Mouse (Mus musculus): ENCODE measurements around the gene Rnf217. TPM values are rescaled to one million over a fixed set of nuclear protein-coding genes. Genes with fewer than 3 reads are reported as not detected.

The Rnf217 gene
- total RNA-seq, 2 experiments from 2014 or later, result 20.0 to 20.5 TPM

DNA sequence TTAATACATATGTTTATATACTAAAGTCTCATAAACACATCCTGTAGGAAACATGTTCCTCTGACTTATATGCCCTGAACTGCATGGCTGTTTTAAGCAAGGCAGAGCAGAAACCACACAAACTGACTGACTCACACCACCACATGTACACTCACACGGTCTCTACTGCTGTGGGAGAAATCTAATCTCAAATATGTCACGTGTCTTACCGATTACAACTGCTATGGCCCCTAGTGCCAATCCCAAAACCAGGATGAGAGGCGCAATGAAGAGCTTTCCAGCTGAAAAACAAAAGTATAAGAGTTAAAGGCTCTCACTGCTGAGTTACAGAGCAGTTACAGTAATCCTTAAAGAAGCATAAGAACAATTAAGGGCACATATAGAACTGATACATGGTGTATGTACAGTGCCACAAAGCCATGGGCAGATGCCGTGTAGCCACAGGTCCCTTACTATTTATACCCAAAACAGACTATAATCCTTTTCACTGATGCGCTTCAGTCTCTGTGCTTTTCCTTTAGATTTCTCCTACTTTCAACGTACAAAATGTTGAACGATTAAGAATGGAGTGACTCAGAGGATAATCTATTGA, 105.3 kb downstream of the Rnf217 start:
- no peak for DNase-seq (ENCODE audit: low spot score in 2 of 2)

DNA sequence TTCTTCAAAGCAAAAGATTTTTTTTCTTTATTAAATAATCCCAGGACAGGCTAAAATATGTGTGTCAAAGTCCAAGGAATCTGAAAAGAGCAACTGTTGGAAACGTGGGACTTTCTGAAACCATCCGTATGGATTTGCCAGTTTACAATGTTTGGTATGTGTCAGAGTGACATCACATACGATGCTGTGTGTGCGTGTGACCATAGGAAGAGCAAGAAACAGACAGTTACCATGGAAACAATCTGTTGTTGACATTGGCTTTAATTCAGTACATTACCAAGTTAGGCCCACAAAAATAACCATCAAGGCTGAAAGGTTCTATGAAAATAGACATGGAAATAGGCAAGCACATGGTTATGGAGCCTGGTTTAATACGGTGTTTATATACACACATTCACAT, 107.3 kb downstream of the Rnf217 start:
- no peak for DNase-seq (ENCODE audit: low spot score in 2 of 2)

DNA sequence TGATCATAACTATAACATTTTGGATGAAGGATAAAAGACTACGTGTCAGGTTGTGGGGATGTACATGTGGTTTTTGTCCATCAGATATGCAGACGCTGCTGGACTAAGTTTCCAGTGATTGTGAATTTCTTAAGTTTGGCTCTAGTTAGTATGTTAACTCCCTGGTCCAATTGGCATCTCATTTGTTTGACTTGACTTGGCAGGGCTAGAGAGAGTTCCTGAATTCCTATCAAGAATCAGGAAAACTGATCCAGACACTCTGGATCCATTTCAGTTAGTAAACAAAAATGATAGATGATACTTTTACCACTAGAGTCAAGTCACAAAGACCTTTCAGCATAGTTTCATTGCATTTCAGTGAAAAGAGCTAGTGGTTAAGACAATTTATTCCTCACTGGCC, 112.1 kb downstream of the Rnf217 start:
- DNase-seq (ENCODE audit: low spot score in 2 of 2), result no peak

DNA sequence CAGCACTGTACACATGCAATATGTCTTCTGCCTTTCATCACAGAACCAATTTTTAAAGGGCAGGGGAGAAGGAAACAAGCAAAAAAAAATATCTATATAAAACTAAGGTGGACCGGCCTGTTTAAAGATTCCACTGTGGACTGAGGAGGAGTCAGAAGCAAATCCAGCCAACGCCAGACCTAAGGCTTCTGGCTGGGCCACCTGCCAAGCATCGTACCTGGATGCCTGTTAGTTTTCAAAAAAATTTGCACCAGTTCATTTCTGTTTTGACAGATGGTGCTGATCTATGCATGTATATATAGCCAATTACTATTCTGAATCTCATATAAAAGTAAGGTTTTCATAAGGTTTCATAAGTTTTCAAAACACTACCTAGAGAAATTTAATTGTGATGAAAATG, 113.2 kb downstream of the Rnf217 start:
- DNase-seq (ENCODE audit: low spot score in 2 of 2), result no peak

DNA sequence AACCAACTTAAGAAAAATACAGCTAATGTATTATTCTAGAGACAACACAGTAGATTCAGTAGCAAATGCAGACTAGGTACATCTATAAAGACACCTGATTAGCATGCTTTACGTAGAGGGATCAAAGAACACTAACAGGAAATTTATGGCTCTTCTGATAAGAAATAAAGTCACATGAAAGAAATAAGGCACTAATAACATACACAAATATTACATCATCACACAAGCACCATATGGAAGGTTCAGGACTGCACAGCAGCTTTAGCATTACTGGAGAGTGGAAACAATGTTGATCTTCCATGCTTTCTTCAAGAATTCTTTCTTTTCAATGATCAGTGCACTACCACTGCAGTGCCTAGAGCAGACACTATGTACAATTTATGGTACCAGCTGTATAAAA, 114.7 kb downstream of the Rnf217 start:
- DNase-seq (ENCODE audit: low spot score in 2 of 2), result no peak

DNA sequence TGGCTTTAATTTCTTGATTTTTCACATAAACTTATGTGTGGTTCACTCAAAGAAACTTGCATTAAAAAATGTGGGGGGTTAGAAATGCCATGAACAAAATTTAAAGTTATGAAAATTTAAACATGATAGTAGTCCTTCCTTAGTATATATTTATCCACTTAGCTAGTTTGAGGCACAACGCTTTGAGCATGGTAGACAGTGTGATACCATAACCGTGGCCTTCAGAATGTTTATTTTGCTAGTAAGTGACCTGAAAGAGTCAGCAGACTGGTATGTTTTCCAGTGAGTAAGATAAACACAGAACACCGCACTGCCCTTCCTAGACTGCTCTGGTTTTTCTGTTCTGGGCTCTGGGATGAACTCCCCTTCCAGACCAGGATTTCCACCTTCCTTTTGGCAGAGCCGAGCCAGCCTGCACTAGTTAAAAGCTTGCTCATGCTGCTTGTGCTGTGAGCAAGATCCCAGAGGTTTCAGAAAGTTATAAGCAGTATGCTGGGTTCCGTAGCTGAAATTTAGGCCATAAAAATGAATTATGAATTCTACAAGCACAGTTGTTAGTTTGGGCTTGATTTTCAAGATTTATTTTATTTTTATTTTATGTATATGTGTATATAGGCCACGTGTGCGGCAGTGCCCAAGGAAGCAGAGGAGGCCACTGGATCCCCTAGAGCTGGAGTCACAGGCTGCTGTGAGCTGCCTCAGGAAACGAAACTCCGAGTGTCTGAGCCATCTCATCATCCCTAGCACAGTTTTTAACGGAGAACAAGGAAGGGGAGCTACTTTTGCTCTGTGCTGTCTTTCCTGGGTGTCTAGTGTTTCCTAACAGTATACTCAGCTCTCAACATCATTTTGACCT, 141.7 kb downstream of the Rnf217 start:
- no peak for DNase-seq (ENCODE audit: low spot score in 2 of 2)

DNA sequence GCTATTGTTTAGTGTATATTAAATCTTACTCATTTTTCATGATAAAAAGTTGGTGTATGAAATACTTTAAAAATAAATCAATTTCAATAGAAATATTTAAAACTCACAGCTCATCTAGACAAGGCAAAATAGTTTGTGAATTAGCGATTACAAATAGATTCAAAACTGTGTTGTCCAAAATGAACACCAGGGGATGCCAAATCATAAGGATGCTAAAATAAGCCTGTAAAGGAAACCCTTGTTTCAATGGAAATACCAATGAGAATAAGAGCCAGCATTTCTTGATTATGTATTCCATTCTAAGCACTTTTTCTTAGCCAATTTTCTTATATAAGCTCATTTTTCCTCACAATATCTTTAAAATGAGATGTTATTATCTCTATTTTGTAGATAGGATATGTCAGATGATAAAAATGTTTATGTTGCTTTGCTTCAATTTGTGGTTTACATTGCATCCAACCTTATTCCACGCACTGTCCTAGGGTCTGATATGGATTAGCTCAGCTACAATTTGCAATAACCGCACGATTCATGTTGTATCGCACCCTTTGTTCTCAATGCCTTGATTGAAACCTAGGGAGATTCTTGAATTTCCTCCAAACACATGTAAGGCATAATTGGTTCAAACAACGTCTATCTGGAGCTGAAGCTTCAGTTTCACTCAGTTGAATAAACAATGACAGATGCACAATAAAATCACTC, 143.0 kb downstream of the Rnf217 start:
- no peak for DNase-seq (ENCODE audit: low spot score in 2 of 2)

DNA sequence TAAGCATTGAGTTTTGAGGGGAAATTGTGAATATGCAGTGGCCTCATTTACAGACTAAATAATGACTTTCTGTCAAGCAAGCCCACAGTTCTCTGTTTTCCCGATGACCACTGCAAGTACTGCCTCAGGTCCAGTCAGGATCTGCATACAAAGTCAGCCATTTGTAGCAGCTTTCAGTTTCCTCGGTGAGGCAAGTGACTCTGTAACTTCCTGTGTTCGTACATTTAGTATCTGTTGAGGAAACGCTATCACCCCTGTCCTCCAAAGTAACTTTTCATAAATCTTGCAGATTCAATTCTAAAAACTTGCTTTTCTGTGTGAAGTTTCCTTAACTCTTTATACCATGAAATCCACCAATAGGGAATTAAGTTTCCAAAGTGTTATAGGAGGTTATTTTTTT, 143.6 kb downstream of the Rnf217 start:
- DNase-seq (ENCODE audit: low spot score in 2 of 2), result no peak

DNA sequence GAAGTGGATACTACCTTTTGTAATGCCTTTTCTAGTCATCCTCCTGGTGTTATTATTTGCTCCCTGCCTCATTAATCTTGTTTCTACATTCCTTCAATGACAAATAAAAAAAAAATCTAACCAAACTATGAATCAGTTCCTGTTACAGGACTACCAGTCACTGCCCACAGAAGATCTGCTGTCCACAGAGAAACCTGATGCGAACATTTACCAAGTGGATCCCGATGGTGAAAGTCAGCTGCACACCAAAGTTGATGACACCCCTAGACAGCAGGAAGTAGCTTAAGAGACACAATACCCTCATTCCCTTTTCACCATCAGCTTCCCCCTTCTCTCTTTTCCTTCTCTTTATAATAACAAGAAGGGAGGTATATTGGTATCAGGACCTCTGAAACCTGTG, 145.9 kb downstream of the Rnf217 start:
- DNase-seq (ENCODE audit: low spot score in 2 of 2), result no peak

DNA sequence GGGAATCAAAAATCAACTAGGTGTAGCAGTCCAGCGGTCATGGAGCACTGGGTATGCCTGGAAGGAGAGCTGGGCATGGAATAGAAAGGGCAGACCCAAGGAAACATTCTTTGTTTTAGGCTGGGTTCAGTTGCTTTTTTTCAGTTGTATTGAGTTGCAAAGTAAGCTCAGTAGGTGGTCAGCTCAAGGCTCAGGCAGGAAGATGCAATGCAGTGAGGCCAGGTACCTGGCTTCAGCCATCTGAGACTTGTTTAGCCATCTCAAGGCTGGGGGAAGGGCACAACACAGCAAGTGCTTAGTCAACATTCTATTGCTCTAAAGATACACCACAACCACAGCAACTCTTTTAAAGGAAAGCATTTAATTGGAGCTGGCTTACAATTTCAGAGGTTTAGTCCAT, 152.2 kb downstream of the Rnf217 start:
- no peak for DNase-seq (ENCODE audit: low spot score in 2 of 2)

DNA sequence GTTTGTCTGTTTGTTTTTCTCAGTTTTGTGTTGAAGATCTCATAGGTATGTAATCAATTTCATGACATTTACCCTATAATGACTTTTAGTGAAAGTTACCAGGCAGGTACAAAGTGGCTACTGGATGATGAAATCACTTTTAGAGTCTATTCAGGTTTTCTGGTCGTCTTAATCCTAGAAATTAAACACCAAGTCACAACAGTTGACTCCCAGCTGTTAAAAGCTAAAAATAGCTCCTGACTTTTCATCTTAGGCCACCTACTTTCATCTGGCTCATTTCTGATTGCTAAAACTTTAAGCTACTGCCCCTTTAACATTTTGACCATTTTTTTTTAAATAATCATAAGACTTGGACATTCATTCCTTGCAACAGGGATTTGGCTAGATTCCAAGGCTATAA, 161.9 kb downstream of the Rnf217 start:
- DNase-seq (ENCODE audit: low spot score in 2 of 2), result no peak

DNA sequence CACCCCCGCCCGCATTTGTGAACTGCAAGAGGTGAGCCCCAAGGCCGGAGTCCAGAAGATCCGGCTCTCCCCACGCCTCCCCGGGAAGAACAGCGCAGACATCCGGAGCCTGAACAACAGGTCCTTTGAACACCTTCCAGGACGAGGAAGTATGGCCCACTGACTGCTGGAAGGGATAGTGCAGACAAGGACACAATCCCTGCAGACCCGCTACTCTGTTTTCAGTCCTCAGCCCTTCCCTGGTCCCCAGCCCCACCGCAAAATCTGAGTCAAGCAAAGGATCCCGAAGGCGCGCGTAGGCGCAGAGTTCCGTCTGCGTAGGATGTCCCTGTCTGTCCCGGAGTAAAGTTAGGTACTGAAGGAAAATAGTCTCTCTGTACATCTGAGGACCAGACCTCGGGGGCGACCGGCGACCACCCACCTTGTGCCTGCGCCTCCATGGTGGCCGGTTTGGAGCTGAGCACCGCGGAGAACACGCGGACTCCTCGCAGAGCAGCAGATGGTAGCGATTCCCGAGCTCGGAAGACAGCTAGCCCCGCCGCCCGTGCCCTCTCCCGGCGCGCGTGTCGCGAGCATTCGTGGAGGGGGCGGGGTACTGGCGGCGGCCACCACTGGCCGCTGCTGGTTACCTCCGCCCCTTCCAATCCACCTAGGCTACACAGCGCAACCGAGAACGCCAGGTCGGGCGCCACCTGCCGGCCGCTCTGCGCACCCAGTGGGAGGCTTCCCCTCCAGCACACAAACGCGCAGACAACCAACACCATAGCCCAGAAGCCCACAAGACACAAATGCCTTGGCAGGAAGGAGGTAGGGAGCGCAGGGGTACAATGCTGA, 163.5 kb downstream of the Rnf217 start, which contains the start of gene Tpd52l1:
Tpd52l1 (minus strand) TSS at position 668 of the 834 bp plus-strand sequence.
- DNase-seq (ENCODE audit: low spot score in 2 of 2), result peak; percentile 82

DNA sequence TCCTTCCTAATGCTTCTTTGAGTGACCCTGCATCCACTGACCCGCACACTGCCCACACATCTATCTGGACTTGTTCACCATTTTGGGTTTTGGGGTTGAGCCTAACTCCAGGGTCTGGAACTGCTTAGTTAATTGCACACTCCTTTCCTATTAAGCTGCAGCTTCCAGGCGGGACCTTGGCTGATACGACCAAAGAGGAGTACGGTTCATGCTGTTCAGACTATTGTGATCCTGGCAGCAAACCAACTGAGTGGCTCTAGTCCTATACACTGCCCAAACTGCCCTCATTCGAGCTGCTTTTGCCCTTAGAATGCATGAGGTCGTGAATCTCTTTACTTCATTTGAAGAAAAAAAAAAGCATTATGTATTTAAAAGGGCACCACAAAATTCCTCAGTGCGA, 164.8 kb downstream of the Rnf217 start:
- DNase-seq (ENCODE audit: low spot score in 2 of 2), result no peak

Other genes starting within 250 kb of the Rnf217 start
- 10 to 100 TPM; 28.3 to 35.8 TPM for gene Tpd52l1, start 163.2 kb downstream of the Rnf217 start, total RNA-seq (2021)